In the genomic region with DNA sequence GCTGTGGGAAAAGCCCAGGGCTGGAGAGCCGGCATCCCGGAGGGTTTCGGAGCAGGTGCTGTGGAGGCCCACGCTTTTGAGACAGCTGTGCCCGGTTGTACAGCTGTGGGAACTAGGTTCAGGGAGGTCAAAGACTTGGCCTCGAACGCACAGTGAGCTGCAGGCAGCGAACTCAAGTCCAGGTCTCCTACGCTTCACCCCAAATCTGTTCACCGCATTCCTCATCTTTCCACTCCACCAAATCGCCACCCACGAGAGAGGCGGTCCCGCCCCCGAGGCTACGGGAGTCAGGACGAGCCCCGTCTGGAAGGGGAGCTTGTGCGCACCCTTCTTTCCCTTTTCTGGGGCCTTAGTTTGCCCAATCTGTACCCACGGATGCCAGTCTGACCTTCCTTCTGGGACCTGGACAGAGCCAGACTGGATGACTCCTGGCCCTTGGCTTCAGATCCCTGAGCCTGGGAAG, we compare ENCODE assay signal across 7 mouse cellular contexts. TPM values are rescaled to one million over a fixed set of nuclear protein-coding genes. Genes with fewer than 3 reads are reported as not detected.
A peak's percentile ranks its signal among the peaks of the same experiment; 100 is the strongest.
DNase-seq lines count a peak whose midpoint lies in the region; ATAC-seq lines count a peak whose summit lies in the region.

No protein-coding gene starts in this region.

- under 1% methylated on average over 20 of the region's 20 CpGs for WGBS in embryonic facial prominence, embryonic 12.5 days
- under 1% methylated on average over 20 of the region's 20 CpGs for WGBS in hindbrain, embryonic 15.5 days
- WGBS in liver, embryonic 16.5 days (ENCODE audit: insufficient replicate concordance) = under 1% methylated on average over 20 of the region's 20 CpGs
- WGBS in neural tube, embryonic 14.5 days = under 1% methylated on average over 20 of the region's 20 CpGs

- intact Hi-C loops in left cerebral cortex, postnatal 36 days (cut with DNase I) = loop anchor here (5.0 to 10.0 kb wide), 2 partner anchors 64 to 463 kb away; partner anchors contain the start of gene Slc35e4

- H3K9ac ChIP-seq in embryonic facial prominence, embryonic 12.5 days = peak overlapping the region; percentile 82
- H3K9ac ChIP-seq in hindbrain, embryonic 15.5 days = peak overlapping the region; percentile 81
- H3K9ac ChIP-seq in liver, embryonic 16.5 days (ENCODE audit: low read depth, low read length) = peak overlapping the region; percentile 89
- H3K9ac ChIP-seq in neural tube, embryonic 14.5 days (replicated peaks; ENCODE audit: low read depth, low read length) = peak overlapping the region; percentile 93

- peak overlapping the region; percentile 89 for H3K27ac ChIP-seq in embryonic facial prominence, embryonic 12.5 days
- H3K27ac ChIP-seq in hindbrain, embryonic 15.5 days (replicated peaks) = peak overlapping the region; percentile 90
- H3K27ac ChIP-seq in liver, embryonic 16.5 days (ENCODE audit: low read length) = peak overlapping the region; percentile 87
- H3K27ac ChIP-seq in neural tube, embryonic 14.5 days (ENCODE audit: low read depth, low read length) = peak overlapping the region; percentile 91

- H3K9me3 ChIP-seq in embryonic facial prominence, embryonic 12.5 days = no peaks in the 10 kb centered on the region
- H3K9me3 ChIP-seq in hindbrain, embryonic 15.5 days = no peaks in the 10 kb centered on the region
- H3K9me3 ChIP-seq in liver, embryonic 16.5 days (replicated peaks; ENCODE audit: control insufficient read depth, low read length) = no peaks in the 10 kb centered on the region
- no peaks in the 10 kb centered on the region for H3K9me3 ChIP-seq in neural tube, embryonic 14.5 days (ENCODE audit: control insufficient read depth, low read length)

- ATAC-seq in embryonic facial prominence, embryonic 12.5 days (ENCODE audit: insufficient number of reproducible peaks, insufficient read depth, low FRiP score, low TSS enrichment) = peak; percentile 26
- no peak; the same call in 1 of the 2 replicates for ATAC-seq in hindbrain, embryonic 15.5 days (ENCODE audit: low FRiP score, low read depth)
- peak; percentile 23 for ATAC-seq in liver, embryonic 16.5 days (ENCODE audit: low read depth)
- ATAC-seq in neural tube, embryonic 14.5 days (ENCODE audit: low read depth) = no peak; the same call in 1 of the 2 replicates

- H3K36me3 ChIP-seq in embryonic facial prominence, embryonic 12.5 days = peaks cover 7% of the 10 kb centered on the region
- H3K36me3 ChIP-seq in hindbrain, embryonic 15.5 days = peaks cover 6% of the 10 kb centered on the region; the same call in 1 of the 2 replicates
- no peaks in the 10 kb centered on the region; the same call in 1 of the 2 replicates for H3K36me3 ChIP-seq in liver, embryonic 16.5 days (ENCODE audit: control insufficient read depth, insufficient read depth)
- H3K36me3 ChIP-seq in neural tube, embryonic 14.5 days (ENCODE audit: control insufficient read depth, insufficient read depth, low read length) = no peaks in the 10 kb centered on the region; the same call in 1 of the 2 replicates

- DNase-seq in left cerebral cortex, adult 18-20 months (ENCODE audit: low spot score in 2 of 2) = peak; percentile 47 to 49
- no peak for DNase-seq in left cerebral cortex, postnatal 36 days (ENCODE audit: low spot score in 2 of 2)
- peak; percentile 61 for DNase-seq in NIH3T3 (ENCODE audit: low read depth)

- H3K27me3 ChIP-seq in embryonic facial prominence, embryonic 12.5 days = no peaks in the 10 kb centered on the region
- no peaks in the 10 kb centered on the region for H3K27me3 ChIP-seq in hindbrain, embryonic 15.5 days
- H3K27me3 ChIP-seq in liver, embryonic 16.5 days (ENCODE audit: control insufficient read depth, insufficient read depth, low read depth, low read length) = no peaks in the 10 kb centered on the region
- no peaks in the 10 kb centered on the region for H3K27me3 ChIP-seq in neural tube, embryonic 14.5 days (ENCODE audit: control insufficient read depth, insufficient read depth, low read length)

- H3K4me3 ChIP-seq in embryonic facial prominence, embryonic 12.5 days = peak overlapping the region; percentile 91
- peak overlapping the region; percentile 85 for H3K4me3 ChIP-seq in hindbrain, embryonic 15.5 days
- H3K4me3 ChIP-seq in liver, embryonic 16.5 days (ENCODE audit: low read depth, low read length) = peak overlapping the region; percentile 89
- H3K4me3 ChIP-seq in neural tube, embryonic 14.5 days (ENCODE audit: low read depth, low read length) = peak overlapping the region; percentile 88

- H3K4me1 ChIP-seq in embryonic facial prominence, embryonic 12.5 days = peaks cover 10% of the 10 kb centered on the region
- peaks cover 26% of the 10 kb centered on the region for H3K4me1 ChIP-seq in hindbrain, embryonic 15.5 days (replicated peaks)
- peaks cover 13% of the 10 kb centered on the region for H3K4me1 ChIP-seq in liver, embryonic 16.5 days (ENCODE audit: control insufficient read depth, low read depth, low read length)
- peaks cover 22% of the 10 kb centered on the region for H3K4me1 ChIP-seq in neural tube, embryonic 14.5 days (ENCODE audit: control insufficient read depth, insufficient read depth, low read length)

- H3K4me2 ChIP-seq in embryonic facial prominence, embryonic 12.5 days (replicated peaks) = peak overlapping the region; percentile 92
- H3K4me2 ChIP-seq in hindbrain, embryonic 15.5 days = peak overlapping the region; percentile 87
- peak overlapping the region; percentile 99 for H3K4me2 ChIP-seq in liver, embryonic 16.5 days (ENCODE audit: low read depth, low read length)
- H3K4me2 ChIP-seq in neural tube, embryonic 14.5 days (ENCODE audit: low read depth, low read length) = peak overlapping the region; percentile 66

RNA-seq across cellular contexts. Expression of gene Rnf185, which starts 0.4 kb away (rescaled TPM):
- 10 to 100 TPM; 30.1 to 33.1 TPM for total RNA-seq in left cerebral cortex, adult 18-20 months (2021)
- total RNA-seq in left cerebral cortex, postnatal 36 days (2021) = 10 to 100 TPM; 26.9 to 27.5 TPM
- polyA plus RNA-seq in embryonic facial prominence, embryonic 12.5 days (2016; fragmentation: Nextera tagmentation; extraction: Ambion mirVana) = 35.7 and 39.5 TPM in 2 replicates
- 41.1 and 41.7 TPM in 2 replicates for polyA plus RNA-seq in hindbrain, embryonic 15.5 days (2015; fragmentation: Nextera tagmentation; extraction: Ambion mirVana)
- 8.4 and 9.0 TPM in 2 replicates for polyA plus RNA-seq in liver, embryonic 16.5 days (2015; fragmentation: Nextera tagmentation; extraction: Ambion mirVana)
- 45.7 and 47.1 TPM in 2 replicates for polyA plus RNA-seq in neural tube, embryonic 14.5 days (2014; fragmentation: Nextera tagmentation; extraction: Ambion mirVana)

RNA-seq across cellular contexts. Expression of gene Pla2g3, which starts 36.4 kb away (rescaled TPM):
- 1 to 10 TPM; 2.7 to 3.4 TPM for total RNA-seq in left cerebral cortex, adult 18-20 months (2021)
- total RNA-seq in left cerebral cortex, postnatal 36 days (2021) = 1 to 10 TPM; 2.3 to 4.9 TPM
- polyA plus RNA-seq in embryonic facial prominence, embryonic 12.5 days (2016; fragmentation: Nextera tagmentation; extraction: Ambion mirVana) = 0.36 and 0.57 TPM in 2 replicates
- 1.6 and 2.0 TPM in 2 replicates for polyA plus RNA-seq in hindbrain, embryonic 15.5 days (2015; fragmentation: Nextera tagmentation; extraction: Ambion mirVana)
- polyA plus RNA-seq in liver, embryonic 16.5 days (2015; fragmentation: Nextera tagmentation; extraction: Ambion mirVana) = 0.09 and 0.12 TPM in 2 replicates
- polyA plus RNA-seq in neural tube, embryonic 14.5 days (2014; fragmentation: Nextera tagmentation; extraction: Ambion mirVana) = 0.97 and 2.2 TPM in 2 replicates

RNA-seq across cellular contexts. Expression of gene Limk2, which starts 42.7 kb away (rescaled TPM):
- 100 to 1,000 TPM in 1 of 2 experiments, 10 to 100 TPM in 1; 98.4 to 114 TPM for total RNA-seq in left cerebral cortex, adult 18-20 months (2021)
- 100 to 1,000 TPM in 1 of 2 experiments, 10 to 100 TPM in 1; 82.9 to 103 TPM for total RNA-seq in left cerebral cortex, postnatal 36 days (2021)
- 69.1 and 75.1 TPM in 2 replicates for polyA plus RNA-seq in embryonic facial prominence, embryonic 12.5 days (2016; fragmentation: Nextera tagmentation; extraction: Ambion mirVana)
- 148 and 158 TPM in 2 replicates for polyA plus RNA-seq in hindbrain, embryonic 15.5 days (2015; fragmentation: Nextera tagmentation; extraction: Ambion mirVana)
- 6.7 and 7.3 TPM in 2 replicates for polyA plus RNA-seq in liver, embryonic 16.5 days (2015; fragmentation: Nextera tagmentation; extraction: Ambion mirVana)
- 161 and 166 TPM in 2 replicates for polyA plus RNA-seq in neural tube, embryonic 14.5 days (2014; fragmentation: Nextera tagmentation; extraction: Ambion mirVana)

RNA-seq across cellular contexts. Expression of gene Inpp5j, which starts 52.9 kb away (rescaled TPM):
- total RNA-seq in left cerebral cortex, adult 18-20 months (2021) = 10 to 100 TPM; 51.9 to 53.4 TPM
- 10 to 100 TPM; 53.7 to 58.3 TPM for total RNA-seq in left cerebral cortex, postnatal 36 days (2021)
- polyA plus RNA-seq in embryonic facial prominence, embryonic 12.5 days (2016; fragmentation: Nextera tagmentation; extraction: Ambion mirVana) = 0.50 and 0.55 TPM in 2 replicates
- 9.3 and 9.8 TPM in 2 replicates for polyA plus RNA-seq in hindbrain, embryonic 15.5 days (2015; fragmentation: Nextera tagmentation; extraction: Ambion mirVana)
- polyA plus RNA-seq in liver, embryonic 16.5 days (2015; fragmentation: Nextera tagmentation; extraction: Ambion mirVana) = 0.96 and 1.0 TPM in 2 replicates
- polyA plus RNA-seq in neural tube, embryonic 14.5 days (2014; fragmentation: Nextera tagmentation; extraction: Ambion mirVana) = 6.0 and 7.2 TPM in 2 replicates

Comparison
In these comparisons a context has a peak if more than half of its experiments do, and no peak if none do; other contexts are left out.
1. DNase-seq: peak in left cerebral cortex, adult 18-20 months (2 of 2) and NIH3T3 (single experiment); none in left cerebral cortex, postnatal 36 days (0 of 2).
2. ATAC-seq: peak in embryonic facial prominence, embryonic 12.5 days (single experiment) and liver, embryonic 16.5 days (single experiment); none in hindbrain, embryonic 15.5 days (single experiment) and neural tube, embryonic 14.5 days (single experiment).
3. Peak in every context shown above with its lines, with median percentiles within 50 percentile points of each other: H3K27ac ChIP-seq, H3K4me2 ChIP-seq, H3K4me3 ChIP-seq and H3K9ac ChIP-seq.